Mouse (Mus musculus): ENCODE results near the gene Platr17. TPM values are rescaled to one million over a fixed set of nuclear protein-coding genes. Genes with fewer than 3 reads are reported as not detected.

The Platr17 gene
- polyA plus RNA-seq, 1 experiment from 2014 or later = 0.40 TPM

DNA sequence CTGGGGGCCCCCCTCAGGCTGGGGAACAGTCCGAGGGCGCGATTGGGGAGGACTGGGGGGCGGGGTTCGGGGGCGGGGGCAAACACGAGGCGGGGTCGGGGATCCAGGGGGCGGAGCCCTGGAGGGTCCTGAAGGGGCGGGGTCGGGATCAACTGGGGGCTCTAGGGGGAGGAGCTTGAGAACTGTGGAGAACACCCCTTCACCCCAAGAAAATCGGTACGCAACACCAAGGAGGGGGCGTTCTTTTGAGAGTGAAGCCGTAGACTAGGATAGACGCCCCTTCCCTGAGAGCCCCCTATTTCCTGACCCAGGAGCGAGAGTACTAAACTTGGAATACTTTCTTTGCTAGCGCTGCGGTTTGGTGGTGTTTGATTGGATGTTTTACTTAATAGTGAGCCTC is 11.4 kb downstream of the Platr17 start:
- H3K4me1 ChIP-seq (replicated peaks) = peaks cover 72% of the 10 kb centered on the region
- WGBS = 2% methylated on average over 20 of the region's 20 CpGs
- peak overlapping the region; percentile 52 for H3K4me3 ChIP-seq (replicated peaks)
- H3K9me3 ChIP-seq = no peaks in the 10 kb centered on the region
- peaks cover 13% of the 10 kb centered on the region for H3K27me3 ChIP-seq
- peak; percentile 14; the same call in 1 of the 2 replicates for ATAC-seq
- peaks cover 54% of the 10 kb centered on the region for H3K36me3 ChIP-seq
- peak overlapping the region; percentile 64 for H3K9ac ChIP-seq (replicated peaks)
- peak overlapping the region; percentile 64 for H3K4me2 ChIP-seq (replicated peaks)
- H3K27ac ChIP-seq = peak overlapping the region; percentile 82

DNA sequence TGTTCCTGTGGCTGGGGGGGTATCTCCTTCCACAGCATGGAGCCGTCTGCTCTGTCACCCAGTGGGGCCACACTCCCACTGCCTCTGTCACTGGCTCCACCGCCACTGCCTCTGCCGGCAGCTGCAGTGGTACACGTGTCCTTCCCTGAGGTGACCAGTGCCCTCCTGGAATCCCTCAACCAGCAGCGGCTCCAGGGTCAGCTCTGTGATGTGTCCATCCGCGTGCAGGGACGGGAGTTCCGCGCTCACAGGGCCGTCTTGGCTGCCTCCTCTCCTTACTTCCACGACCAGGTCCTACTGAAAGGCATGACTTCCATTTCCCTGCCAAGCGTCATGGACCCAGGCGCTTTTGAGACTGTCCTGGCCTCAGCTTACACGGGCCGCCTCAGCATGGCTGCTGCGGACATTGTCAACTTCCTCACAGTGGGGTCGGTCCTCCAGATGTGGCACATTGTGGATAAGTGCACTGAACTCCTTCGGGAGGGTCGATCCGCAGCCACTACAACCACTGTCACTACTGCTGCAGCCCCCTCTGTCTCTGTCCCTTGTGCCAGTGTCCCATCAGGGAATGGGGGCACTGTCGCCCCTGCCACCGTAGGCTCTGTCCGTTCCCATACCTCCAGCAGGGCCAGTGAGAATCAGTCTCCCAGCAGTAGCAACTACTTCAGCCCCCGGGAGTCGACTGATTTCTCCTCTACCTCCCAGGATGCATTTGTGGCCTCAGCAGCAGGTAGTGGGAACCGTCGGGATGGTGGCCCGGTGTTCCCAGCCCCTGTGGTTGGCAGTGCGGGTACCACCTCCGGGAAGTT is 12.1 kb downstream of the Platr17 start:
- H3K27ac ChIP-seq = no peak overlapping the region
- H3K4me3 ChIP-seq (replicated peaks) = peak overlapping the region; percentile 52
- WGBS = 73% methylated on average over 31 of the region's 31 CpGs
- ATAC-seq = no peak
- H3K9me3 ChIP-seq = no peaks in the 10 kb centered on the region
- peak overlapping the region; percentile 64 for H3K9ac ChIP-seq (replicated peaks)
- H3K4me2 ChIP-seq (replicated peaks) = peak overlapping the region; percentile 64
- peaks cover 13% of the 10 kb centered on the region for H3K27me3 ChIP-seq
- H3K36me3 ChIP-seq = peaks cover 46% of the 10 kb centered on the region
- peaks cover 66% of the 10 kb centered on the region for H3K4me1 ChIP-seq (replicated peaks)

DNA sequence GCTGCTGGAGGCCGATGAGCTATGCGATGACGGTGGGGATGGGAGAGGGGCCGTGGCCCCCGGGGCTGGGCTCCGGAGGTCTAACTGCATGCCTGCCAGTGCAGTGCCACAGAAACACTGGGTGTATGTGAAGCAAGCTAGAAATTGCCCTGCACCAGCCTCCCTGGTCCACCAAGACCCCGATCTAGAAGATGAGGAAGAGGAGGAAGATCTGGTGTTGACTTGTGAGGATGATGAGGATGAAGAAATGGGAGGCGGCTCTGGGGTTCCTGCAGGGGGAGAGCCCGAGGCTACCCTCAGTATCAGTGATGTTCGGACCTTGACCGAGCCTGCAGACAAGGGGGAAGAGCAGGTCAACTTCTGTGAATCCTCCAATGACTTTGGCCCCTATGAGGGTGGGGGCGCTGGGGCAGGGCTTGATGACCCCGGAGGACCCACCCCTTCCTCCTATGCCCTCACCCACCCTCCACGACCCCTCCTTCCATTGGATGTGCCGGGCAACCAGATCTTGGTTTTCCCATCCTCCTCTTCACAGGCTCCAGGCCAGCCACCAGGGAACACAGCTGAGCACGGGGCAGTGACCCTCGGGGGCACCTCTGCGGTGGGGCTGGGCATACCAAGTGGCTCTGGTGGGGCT is 12.8 kb downstream of the Platr17 start:
- Histone ChIP-seq H3K27ac (no peak overlapping the region), H3K27me3 (peaks cover 13% of the 10 kb centered on the region), H3K9ac (replicated peaks) (no peak overlapping the region), H3K36me3 (peaks cover 40% of the 10 kb centered on the region), H3K4me2 (replicated peaks) (peak overlapping the region; percentile 64; the same call in 1 of the 2 replicates), H3K4me1 (replicated peaks) (peaks cover 64% of the 10 kb centered on the region), H3K4me3 (replicated peaks) (no peak overlapping the region), H3K9me3 (no peaks in the 10 kb centered on the region)
- WGBS = 84% methylated on average over 18 of the region's 18 CpGs
- no peak for ATAC-seq

- peak overlapping the region; percentile 45 for H3K4me3 ChIP-seq (replicated peaks)
- H3K27me3 ChIP-seq = peaks cover 13% of the 10 kb centered on the region
- ATAC-seq = no peak
- no peak overlapping the region for H3K27ac ChIP-seq
- H3K4me2 ChIP-seq (replicated peaks) = peak overlapping the region; percentile 75
- WGBS = 60% methylated on average over 37 of the region's 37 CpGs
- H3K36me3 ChIP-seq = peaks cover 33% of the 10 kb centered on the region
- peaks cover 64% of the 10 kb centered on the region for H3K4me1 ChIP-seq (replicated peaks)
- peak overlapping the region; percentile 68 for H3K9ac ChIP-seq (replicated peaks)
- no peaks in the 10 kb centered on the region for H3K9me3 ChIP-seq
Measured at GRCm38 (mm10) chr17:33918293-33919203, 13.6 kb downstream of the Platr17 start.

DNA sequence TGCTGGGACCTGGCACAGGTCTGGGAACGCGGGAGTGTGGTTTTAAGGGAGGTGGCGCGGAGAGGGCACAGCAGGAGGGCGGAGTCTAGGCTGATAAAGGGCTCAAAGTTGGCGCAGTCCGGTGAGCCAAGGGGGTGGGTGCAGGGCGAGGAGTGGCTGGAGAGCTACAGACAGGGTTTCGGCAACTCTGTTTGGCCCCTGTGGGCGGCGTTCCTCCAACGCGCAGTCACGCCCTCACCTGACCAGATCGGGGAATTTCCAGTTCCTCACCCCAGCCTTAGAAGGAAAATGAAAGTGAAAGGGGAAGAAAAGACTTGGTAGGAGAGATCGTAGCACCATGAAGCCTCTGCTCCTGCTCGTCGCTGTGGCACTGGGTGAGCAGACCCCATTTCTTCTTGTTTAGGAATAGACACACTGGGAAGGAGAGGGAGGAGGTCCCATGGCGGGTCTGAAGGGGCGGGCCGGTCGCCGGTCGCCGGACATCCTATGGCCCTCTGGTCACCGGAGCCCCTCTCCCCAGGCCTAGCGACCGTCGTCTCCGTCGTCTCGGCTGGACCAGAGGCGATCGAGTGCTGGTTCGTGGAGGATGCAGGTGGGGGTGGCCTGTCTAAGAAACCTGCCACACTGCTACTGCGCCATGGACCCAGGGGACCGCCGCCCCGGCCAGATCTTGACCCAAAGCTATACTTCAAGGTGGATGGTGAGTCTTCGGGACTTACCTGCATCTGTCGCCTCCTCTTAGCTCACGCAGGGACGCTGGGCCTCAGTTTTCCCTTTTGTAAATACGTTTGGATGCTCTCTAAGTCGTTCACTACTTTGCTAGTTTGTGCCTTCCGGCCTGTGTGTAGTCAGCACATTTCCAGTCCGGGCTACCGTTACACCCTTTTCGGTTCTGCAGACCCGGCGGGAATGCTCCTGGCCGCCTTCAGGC is 14.7 kb downstream of the Platr17 start:
- H3K36me3 ChIP-seq = peaks cover 23% of the 10 kb centered on the region
- under 1% methylated on average over 52 of the region's 52 CpGs for WGBS
- H3K9ac ChIP-seq (replicated peaks) = peak overlapping the region; percentile 68
- peaks cover 54% of the 10 kb centered on the region for H3K4me1 ChIP-seq (replicated peaks)
- peaks cover 13% of the 10 kb centered on the region for H3K27me3 ChIP-seq
- H3K9me3 ChIP-seq = no peaks in the 10 kb centered on the region
- peak overlapping the region; percentile 57; the same call in 1 of the 2 replicates for H3K27ac ChIP-seq
- H3K4me2 ChIP-seq (replicated peaks) = peak overlapping the region; percentile 75
- H3K4me3 ChIP-seq (replicated peaks) = peak overlapping the region; percentile 45
- ATAC-seq = no peak

GRCm38 (mm10) chr17:33920282-33921097 is 15.6 kb downstream of the Platr17 start:
- Histone ChIP-seq H3K9ac (replicated peaks) (peak overlapping the region; percentile 68), H3K27ac (peak overlapping the region; percentile 57; the same call in 1 of the 2 replicates)
- ATAC-seq = peak; percentile 34

DNA sequence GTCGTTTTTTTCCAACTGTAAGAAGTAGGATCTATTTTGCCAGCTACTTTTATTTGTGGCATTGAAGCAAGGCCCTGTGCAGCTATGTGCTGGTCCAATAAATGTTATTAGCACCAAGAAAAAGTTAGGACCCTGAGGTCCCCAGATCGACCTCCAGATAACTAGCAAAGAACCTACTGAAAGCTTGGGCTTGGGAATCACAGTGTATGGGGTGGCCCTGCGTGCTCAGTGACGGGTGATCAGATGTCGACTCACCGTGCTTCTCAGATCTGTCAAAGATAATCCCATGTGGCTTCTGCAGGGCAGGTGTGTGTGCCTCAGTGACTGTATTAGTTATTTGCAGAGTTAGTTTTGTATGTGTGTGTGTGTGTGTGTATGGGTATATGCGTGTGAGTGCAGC is 16.4 kb downstream of the Platr17 start:
- Histone ChIP-seq H3K36me3 (peaks cover 32% of the 10 kb centered on the region), H3K27me3 (peaks cover 13% of the 10 kb centered on the region), H3K4me2 (replicated peaks) (peak overlapping the region; percentile 75; the same call in 1 of the 2 replicates), H3K9ac (replicated peaks) (no peak overlapping the region), H3K4me1 (replicated peaks) (peaks cover 44% of the 10 kb centered on the region), H3K9me3 (no peaks in the 10 kb centered on the region), H3K4me3 (replicated peaks) (no peak overlapping the region), H3K27ac (no peak overlapping the region)
- 91% methylated on average over 7 of the region's 7 CpGs for WGBS
- no peak for ATAC-seq

More at GRCm38 (mm10) chr17:33920282-33921097, 15.6 kb downstream of the Platr17 start:
- peaks cover 45% of the 10 kb centered on the region for H3K4me1 ChIP-seq (replicated peaks)
- H3K9me3 ChIP-seq = no peaks in the 10 kb centered on the region
- H3K27me3 ChIP-seq = peaks cover 13% of the 10 kb centered on the region
- H3K36me3 ChIP-seq = peaks cover 23% of the 10 kb centered on the region
- peak overlapping the region; percentile 75 for H3K4me2 ChIP-seq (replicated peaks)
- WGBS = under 1% methylated on average over 36 of the region's 36 CpGs
- H3K4me3 ChIP-seq (replicated peaks) = peak overlapping the region; percentile 45

- H3K27me3 ChIP-seq = no peaks in the 10 kb centered on the region
- no peak overlapping the region for H3K27ac ChIP-seq
- no peak overlapping the region for H3K9ac ChIP-seq (replicated peaks)
- no peak overlapping the region for H3K4me3 ChIP-seq (replicated peaks)
- no peaks in the 10 kb centered on the region for H3K9me3 ChIP-seq
- no peak overlapping the region for H3K4me2 ChIP-seq (replicated peaks)
- WGBS = 84% methylated on average over 10 of the region's 10 CpGs
- peaks cover 26% of the 10 kb centered on the region for H3K36me3 ChIP-seq
- H3K4me1 ChIP-seq (replicated peaks) = peaks cover 23% of the 10 kb centered on the region
- ATAC-seq = no peak
Measured at GRCm38 (mm10) chr17:33924577-33925283, 19.8 kb downstream of the Platr17 start.

DNA sequence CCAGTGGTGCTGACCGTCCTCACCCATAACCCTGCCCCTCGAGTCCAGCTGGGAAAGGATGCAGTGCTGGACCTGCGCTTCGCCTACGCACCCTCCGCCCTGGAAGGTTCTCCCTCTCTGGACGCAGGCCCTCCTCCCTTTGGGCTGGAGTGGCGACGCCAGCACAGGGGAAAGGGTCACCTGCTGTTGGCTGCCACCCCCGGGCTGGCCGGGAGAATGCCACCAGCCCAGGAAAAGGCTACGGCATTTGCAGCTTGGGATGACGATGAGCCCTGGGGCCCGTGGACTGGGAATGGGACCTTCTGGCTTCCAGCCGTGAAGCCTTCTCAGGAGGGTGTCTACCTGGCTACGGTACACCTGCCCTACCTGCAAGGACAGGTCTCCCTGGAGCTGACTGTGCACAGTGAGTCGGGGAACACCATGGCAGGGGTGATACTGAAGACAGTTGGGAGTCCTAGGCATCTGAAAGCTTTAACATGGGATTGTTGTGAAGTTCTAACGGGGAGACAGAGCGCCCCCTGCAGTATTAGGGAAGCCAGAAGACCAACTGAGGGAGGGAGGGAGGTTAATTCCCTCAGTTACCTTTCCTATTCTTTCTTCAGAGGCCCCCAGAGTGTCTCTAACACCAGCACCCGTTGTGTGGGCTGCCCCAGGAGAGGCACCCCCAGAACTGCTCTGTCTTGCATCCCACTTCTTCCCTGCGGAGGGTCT is 20.6 kb downstream of the Platr17 start:
- Histone ChIP-seq H3K27me3 (no peaks in the 10 kb centered on the region), H3K4me3 (replicated peaks) (no peak overlapping the region), H3K9ac (replicated peaks) (no peak overlapping the region), H3K4me1 (replicated peaks) (peaks cover 20% of the 10 kb centered on the region), H3K4me2 (replicated peaks) (no peak overlapping the region), H3K36me3 (peaks cover 26% of the 10 kb centered on the region), H3K9me3 (no peaks in the 10 kb centered on the region), H3K27ac (no peak overlapping the region)
- 85% methylated on average over 21 of the region's 21 CpGs for WGBS
- no peak for ATAC-seq
